Mouse (Mus musculus): Measurements from ENCODE around the gene Foxg1.

- TF ChIP-seq CTCF (IDR thresholded peaks at IDR 0.05; ENCODE audit: insufficient read depth, low read depth, low read length) (no peak), POLR2A (IDR thresholded peaks at IDR 0.05; ENCODE audit: insufficient read depth, low read depth, low read length) (no peak)
Measured at GRCm38 (mm10) chr12:49349697-49350096, 32.8 kb upstream of the Foxg1 start.

All from olfactory bulb, adult 2 months (tissue).